Mouse (Mus musculus): Measurements from ENCODE around the gene Zfp423.
"Not testable (repeated sequence)": the region's sequence is repeated elsewhere in the genome, so short reads cannot be mapped to it uniquely, and the experiment has no call there.

Gene Zfp423

DNA sequence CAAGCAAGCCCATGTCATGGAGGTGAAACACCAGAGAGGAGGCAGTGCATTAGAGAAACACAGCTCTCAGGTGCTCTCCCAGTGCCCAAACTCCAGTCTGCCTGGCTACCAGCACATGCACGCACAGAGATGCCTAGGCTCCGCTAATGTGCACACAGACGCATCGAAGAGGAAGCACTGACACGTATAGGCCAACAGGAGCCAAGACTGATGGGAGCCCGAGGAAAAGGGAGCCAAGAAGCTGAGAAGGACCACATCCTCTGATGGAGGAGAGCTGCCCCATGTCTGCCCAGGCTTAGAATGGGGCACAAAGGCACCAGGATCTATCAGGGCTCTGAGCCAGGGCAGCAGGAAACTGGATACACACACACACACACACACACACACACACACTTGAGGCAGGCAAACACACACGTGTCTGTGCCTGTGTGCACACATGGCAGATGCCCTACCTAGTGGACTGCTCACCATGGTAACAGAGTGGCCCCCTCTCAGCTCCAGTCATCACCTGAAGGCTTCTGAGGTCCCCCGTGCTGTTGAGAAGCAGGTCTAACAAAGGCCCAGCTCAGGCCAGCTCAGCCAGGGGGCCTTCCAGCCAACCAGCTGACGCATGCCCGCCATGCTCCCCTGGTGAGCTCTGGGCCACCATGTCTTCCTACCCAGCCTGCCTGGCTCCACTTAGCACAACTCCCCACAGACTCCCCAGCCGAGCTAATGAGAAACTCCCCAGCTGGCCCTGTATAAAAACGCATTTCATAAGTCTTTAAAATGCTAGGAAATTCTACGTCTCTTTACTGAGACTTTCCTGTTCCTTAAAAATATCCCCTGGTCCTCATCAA, 64.0 kb downstream of the Zfp423 start:
- DNase-seq = no peak

DNA sequence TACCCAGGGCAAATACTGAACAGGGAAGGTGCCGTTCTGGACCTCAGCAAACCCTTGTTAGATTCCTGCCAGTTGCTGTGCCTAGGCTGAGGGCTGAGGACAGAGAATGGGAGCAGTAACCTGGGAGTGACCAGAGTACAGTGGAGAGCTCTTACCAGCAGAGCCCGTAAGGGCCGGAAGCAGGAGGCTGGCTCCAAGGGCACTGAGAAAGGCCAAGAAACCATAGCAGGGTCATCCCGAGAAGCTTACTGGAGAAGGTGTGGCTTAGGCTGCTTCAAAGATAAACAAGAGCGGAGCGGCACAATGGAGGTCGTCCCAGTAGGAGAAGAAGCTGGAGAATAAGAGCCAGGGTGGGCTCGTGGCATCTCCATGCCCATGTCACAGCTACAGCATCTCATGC, 65.1 kb downstream of the Zfp423 start:
- no peak for DNase-seq

DNA sequence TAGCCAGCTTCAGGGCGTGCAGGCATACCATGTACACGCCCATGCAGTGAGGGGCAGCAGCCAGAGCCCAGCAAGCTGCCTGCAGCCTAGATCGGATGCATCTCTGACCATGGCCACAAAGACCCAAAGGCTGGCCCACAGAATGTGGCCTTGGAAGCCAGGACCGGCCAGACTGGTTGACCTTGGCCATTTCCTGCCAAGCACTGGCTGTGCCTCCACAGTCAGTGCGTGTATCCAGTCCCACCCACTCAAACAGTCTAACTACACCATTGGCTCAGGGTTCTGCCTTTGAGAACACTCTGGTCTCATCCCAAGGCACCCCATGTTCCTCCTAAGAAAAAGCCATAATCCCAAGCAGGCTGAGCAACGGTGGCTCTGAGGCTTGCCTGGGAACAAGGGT, 65.8 kb downstream of the Zfp423 start:
- no peak for DNase-seq

DNA sequence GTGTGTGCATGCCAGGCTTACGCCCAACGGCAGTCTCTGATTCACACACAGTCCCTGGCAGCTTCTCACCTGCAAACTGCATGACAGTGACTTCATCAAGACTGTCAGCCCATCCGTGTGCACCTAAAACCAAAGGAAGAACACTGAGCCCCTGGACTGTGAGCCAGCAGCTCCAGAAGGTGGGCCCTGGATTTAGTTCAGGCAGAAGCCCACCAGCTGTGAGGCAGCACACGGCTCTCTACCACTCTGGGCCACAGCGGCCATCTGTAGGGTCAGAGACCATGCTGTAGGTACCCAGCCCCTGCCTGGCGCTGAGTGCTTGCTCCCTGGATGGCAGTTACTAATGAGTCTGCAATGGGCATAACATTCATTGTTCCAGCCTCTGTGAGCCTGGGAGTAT, 66.5 kb downstream of the Zfp423 start:
- DNase-seq = no peak

DNA sequence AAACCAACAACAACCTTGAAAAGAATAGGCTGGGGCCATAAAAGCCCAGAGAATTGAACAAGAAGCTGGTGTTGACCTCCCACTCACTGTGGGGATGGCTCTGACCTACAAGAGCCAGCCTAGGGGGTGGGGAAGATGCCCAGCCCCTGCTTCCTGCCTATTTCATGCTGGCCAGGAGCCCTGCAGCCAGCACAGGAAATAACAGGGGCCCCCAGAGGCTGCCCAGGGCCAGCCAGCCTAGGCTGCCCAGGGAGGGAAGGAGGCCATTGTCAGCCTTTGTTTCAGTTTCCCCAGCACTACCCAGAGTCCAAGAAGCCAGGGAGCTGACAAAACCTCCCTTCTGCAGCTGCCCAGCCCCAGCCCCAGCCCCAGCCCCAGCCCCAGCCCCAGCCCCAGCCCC, 67.5 kb downstream of the Zfp423 start:
- no peak for DNase-seq

DNA sequence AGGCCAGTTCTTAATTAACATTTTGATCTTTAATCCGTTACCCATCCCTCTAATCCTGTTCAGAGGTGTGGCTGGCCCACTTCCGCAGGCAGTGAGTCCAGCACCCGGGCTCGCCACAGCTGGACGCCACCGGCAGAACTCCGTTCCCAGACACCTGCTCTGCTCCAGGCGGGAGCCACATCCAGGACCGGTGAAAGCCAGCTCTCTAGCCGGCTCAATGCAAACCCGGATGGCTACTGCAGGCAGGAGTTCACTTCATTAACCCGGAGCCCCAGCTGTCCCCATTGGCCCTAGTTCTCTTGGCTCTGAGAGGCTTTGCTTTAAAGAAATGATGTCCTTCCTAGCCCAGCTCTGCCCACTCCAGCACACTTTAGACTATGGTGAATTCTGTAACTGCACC, 71.4 kb downstream of the Zfp423 start:
- no peak for DNase-seq

DNA sequence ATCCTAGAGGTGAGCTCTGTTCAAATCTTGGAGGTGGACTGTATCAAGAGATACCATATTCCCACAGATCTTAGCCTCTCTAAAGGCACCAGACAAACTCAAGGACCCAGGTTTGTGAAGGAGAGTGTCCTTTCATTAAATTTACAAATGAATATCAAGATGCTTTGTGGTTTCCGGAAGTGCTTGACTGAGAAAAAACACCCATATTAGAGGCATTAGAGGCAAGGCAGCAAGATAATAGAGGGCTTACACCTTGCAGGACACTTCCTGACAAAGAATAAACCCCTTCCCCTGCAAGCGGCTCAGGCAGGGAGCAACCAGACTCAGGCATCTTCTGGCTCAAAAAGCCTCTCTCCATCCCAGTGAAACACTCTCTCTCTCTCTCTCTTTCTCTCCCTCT, 78.3 kb downstream of the Zfp423 start:
- DNase-seq = no peak

DNA sequence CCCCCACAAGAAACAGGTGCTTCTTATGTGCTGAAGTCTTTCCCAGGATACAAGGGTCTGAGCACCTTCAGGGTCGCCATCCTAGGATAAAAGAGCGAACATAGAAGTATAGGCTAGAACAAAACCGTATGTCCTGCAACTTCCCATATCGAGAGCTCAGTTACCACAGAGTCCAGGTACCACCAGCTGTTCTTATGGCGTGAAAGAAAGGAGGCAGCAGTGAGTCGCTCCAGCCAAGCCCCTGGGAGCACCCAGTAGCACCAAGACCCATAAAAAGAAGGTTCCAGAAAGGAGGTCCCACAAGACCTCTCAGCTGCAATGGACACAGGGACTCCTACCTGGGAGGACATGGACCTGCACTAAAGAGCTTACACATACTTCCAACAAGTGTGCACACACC, 83.5 kb downstream of the Zfp423 start:
- DNase-seq = no peak

DNA sequence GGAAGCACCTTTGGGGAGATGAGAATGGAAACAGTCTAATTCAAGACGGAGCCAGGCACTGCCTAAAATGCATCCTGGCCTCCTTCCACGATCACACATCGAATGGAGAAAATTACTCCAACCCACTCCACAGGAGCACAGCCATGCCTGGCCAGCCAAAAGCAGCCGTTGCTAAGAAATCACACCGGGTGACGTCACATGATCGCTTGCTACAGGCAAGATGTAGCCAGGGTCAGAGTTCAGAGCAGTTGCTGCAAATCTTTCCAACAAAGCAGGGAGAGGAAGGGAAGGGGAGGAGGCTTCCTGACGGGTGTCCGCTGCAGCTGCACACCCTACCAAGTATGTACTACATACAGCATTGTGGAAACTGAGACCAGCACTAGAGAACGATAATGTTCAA, 83.9 kb downstream of the Zfp423 start:
- DNase-seq = peak; percentile 59

DNA sequence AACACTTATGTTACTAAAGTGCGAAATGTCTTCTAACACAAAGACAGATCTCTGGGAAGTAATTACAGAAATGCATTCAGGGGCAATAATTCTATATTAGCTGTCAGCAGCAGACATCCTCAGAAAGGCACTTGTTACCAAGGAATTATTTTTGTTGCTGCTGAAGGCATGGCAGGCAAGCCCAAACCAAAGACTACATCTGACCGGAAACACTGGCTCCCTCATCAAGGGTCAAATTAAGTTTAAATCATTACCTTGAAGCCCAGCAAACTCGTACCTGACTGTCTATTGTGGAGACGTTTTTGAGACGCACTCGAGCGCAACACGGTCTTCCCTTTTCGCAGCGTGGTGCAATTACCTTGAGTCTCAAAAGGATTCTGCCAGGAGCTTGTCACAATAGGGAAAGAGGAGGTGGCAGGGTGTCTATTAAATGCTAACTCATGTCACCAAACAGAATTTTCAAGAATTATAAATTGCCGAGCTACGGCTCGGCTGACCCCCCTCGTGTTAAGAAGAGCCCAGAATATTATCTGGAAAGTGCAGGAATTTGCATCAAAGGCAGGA, 86.3 kb downstream of the Zfp423 start:
- no peak for DNase-seq

DNA sequence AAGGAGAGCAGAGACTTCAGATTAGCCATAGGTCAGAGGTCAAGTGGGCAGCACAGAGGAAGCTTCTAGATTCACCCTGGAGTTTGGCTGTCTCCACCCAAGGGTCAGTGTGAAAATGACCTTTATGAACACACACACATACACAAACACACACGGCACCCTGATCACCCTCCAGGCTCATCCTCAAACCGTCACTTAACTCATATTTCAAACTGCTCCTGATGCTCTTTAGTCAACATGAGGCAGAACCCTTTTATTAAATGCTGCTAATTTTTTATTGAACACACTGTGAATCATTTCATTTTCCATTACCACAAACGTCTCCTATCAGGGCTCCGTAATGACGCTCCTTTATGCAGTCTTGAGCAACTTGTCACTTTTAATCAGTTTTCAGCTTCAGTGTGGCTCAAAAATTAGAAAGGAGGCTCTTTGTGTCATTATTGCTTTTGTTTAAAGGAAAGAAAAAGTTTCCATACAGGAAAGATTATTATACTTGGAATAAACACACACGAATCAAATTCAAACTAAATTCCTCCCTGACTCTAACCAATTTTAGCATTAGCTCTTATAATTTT, 87.0 kb downstream of the Zfp423 start:
- no peak for DNase-seq

DNA sequence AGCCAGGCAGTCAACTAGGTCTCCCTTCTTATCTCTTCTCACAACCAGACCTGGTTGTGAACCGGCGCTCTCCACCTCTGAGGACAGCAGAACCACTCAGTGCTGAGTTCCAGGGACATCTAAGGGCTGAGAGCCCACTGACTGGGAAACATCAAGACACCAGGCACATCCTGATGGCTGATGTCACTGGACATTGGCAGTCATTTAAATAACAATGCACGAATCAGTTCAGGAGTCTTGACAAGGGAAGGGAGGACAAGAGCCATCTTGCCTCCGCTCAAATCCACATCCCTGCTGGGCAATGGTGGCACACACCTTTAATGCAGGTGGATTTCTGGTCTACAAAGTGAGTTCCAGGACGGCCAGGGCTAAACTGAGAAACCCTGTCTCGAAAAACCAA, 92.8 kb downstream of the Zfp423 start:
- DNase-seq = no peak

DNA sequence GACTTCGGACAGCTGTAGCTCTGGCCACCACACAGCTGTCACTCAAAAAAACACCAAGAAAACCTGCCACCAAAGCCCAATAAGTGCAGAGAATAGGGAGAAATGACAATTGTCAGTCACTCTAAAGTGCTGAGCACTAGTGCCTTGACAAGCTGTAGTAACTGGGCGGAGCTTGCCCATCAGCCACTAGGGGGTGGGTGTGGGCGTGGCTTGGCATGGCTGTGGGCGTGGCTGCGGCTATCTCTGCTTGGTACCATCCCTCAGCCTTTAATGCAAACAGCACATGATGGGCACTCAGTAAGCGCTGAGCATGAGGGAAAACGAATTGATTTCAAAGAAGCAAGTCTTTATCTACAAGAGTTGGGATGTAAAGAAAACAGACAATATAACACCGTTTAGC, 95.2 kb downstream of the Zfp423 start:
- no peak for DNase-seq

DNA sequence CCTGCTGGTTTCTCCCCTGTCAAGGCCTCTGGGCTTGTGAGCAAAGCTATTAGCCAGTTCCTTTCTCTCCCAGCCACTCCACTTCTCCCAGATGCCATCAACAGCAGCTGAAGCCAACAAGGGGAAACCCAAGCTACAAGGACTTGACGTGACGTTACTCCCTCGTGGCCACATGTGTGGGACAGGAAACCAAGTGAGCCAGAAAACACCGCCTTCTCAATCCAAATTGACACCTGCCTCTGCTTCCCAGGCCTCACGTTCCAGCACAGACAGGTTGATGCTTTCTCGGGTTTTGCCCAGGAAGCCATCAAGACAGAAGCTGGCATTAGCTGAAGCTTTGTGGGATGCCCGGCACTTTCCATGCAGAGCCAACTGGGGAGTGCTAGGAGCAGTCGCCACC, 96.3 kb downstream of the Zfp423 start:
- DNase-seq = no peak

DNA sequence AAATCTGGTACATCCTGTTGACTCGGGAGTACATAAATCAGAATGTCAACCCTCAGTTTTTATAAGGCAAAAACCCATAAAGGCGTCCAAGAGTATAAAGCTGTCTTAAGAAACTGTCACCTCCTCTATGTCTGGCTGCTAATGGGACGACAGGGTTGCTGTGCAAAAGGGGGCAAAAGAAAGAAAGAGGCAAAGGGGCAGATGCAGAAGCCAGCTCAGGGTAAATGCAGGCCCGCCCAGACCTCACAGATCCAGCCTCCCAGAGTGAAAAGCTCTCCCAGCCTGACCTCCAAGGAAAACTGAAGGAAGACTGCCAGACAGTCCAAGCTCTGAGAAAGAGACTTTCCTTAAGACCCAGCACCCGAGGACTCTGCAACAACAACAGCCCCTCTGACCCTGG, 97.7 kb downstream of the Zfp423 start:
- DNase-seq = no peak

DNA sequence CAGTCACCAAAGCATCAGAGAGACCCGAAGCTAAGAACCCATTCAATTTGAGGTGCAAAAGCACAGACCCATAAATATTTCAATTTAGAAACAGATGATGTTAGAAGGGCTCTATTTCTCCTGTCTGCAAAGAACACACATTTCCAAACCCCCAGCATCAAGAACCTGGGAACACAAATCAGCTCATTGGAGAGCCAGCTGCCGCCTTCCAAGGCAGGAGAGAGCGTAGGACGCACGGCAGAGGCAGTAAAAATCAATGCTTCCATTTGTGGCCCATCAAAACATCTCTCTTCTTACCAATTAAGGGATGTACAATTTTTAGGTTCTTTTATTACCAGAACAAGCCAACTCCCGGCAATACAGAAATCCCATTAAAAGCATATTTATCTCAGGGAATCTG, 98.5 kb downstream of the Zfp423 start:
- DNase-seq = no peak

DNA sequence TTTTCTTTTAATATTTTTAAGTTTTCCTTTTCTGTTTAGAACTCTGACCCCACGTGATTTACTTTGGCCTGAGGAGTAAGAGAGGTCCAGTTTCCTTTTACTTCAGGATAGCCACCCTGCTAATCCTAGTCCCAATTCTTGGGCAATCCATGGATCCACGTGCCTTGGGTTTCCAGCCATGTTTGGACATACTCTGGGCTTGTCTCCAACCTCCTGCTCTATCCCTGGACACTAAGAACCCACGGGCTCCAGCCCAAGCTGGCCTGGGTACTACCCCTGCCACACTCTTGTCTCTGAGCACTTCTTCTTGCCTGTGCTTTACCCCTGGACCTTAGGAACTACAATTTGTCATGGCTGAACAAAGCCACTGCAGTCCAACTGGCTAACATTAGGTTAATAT, 107.5 kb downstream of the Zfp423 start:
- no peak for DNase-seq

DNA sequence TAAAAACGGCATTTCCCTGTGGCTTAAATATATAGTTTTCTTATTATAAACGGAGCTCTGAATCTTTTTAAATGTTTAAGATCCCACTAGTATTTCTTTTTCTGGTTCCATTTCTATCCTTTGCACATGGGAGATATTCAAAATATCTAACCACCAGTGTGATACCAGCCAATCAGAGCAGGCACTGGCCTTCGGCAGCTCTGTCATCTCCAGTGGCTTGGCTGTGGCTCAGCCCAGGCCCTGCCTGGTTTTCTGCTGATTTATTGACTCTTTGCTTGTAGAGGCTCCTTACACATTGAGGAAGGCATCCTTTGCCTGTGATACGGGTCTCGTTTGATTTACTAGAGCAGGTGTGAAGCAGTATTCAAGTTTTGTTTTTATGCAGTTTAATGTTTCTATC, 108.0 kb downstream of the Zfp423 start:
- no peak for DNase-seq

DNA sequence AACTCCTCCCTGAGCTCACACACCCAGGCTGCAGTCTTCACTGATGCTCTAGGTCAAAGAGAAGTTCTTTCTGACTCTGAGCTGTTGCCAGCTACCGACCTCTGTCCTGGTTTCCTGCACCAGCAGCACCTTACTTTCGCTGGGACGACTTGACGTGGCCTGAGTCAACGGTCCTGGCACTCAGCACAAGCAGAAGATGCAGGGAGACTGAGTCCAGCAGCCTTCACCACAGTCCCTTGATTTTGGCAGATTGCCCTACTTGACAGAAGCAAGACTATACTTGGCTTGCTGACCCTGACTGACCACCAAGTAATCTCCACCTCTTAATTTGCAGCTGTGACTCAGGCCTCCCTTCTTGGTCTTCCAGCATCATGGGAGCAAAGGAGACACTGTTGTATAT, 110.6 kb downstream of the Zfp423 start:
- no peak for DNase-seq

DNA sequence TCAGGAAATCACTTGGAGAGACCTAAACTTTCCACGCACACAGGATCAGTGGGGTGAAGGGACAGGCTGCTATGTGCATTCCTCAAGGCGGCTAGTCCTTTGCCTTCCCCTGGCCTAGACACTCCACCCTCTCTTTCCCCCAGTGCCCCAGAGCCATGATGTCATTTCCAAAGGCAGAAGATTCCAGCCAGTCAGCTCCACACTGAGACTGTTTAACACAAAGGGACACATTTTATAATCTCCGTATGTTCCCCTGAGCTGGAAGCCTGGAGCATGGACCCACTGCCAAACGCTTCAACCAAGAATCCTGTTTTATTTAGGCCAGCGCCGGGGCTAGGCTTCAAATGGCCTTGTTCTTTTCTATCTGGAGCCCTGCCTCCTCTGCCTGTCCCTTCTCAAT, 111.6 kb downstream of the Zfp423 start:
- no peak for DNase-seq

DNA sequence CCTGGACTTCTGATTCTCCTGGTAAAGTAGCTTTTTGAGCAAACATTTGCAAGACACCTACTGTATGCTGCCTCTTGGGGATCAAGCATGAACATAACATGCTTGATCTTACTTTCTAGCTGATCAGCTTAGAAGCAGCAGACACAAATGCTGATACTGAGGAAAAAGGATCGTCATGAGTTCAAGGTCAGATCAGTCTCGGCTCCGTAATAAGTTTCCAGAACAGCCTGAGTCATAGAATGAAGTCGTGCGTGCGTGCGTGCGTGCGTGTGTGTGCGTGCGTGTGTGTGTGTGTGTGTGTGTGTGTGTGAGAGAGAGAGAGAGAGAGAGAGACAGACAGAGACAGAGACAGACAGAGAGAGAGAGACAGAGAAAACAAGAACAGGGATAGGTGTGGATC, 117.3 kb downstream of the Zfp423 start:
- DNase-seq = not testable (repeated sequence)

DNA sequence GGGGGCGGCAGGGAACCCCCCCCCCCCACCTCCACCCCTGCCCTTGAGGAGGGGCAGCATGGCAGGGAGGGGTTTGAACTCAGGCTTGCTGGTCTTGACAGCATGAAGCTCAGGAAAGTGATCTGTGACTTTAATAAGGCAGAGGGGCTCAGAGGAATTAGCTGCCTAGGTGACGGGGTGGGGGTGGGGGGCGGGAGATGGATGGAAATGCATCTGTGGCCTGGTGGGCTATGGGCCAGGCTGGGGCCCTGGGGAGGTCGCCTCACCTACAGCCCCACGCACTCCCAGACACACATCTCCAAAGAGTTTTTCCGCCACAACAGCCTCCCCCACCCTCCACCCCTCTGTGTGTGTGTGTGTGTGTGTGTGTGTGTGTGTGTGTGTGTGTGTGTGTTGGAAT, 122.1 kb downstream of the Zfp423 start:
- DNase-seq = no peak

DNA sequence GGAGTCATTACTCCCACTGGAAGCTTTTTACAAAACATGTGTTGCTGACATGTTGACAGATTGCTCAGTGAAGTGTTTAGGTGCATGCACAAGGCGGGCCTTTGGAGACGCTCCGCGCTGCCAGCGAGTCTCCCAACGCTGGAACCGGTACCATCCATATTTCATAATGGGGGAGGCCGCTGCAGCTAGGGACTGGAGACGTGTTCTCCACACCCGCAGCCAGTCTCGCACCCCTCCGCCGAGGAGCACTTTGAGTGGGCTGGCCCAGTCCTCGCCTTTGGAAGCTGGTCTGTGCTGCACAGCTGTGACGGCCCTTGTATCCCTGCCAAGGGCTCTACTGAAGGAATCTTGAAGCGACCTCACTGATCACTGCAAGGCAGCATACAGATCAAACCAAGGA, 122.5 kb downstream of the Zfp423 start:
- peak; percentile 70 for DNase-seq

DNA sequence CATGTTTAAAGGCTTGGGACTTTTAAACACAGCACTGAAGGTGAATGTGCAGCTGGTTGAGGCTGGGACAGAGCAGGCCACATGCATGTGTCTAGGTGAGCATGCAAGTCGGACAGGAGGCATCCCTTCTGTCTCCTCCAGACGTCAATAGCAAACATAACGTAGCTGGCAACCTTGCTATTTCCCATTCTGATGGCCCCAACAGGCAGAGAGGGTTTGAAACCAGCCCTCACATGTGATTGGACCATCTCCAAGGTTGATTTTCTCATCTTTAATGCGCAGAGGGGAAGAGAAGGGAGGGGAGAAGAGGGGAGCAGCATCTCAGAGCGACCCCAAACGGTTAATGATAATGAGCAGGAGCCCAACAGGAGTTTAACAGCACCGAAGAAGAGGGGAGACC, 123.5 kb downstream of the Zfp423 start:
- DNase-seq = no peak

DNA sequence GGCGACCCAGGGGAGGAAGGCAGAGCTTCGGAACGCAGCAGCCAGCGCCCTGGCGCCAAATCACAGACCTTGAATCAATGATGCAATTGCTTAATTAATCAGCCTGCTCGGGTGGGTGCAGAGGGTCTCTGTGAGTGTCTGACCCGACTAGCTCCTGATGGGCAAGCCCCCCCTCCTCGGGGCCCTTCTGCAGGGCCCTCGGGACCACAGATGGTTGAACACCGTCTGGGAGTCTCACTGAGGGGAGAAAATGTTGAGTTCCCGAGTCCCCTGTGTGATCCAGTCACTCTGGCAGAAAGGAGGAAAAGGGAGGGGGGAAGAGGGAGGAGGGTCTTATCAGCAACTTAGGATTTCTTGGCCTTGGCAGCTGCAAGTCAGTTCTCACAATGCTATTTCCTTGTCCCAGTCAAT, 124.0 kb downstream of the Zfp423 start:
- no peak for DNase-seq

All from right cerebral cortex, postnatal 14 days (tissue).